Mouse (Mus musculus) right cerebral cortex, postnatal 25 days (tissue): Measurements from ENCODE around the gene Tmem204.

Experiments
- DNase-seq: peaks from one replicate; pipeline ENCODE4 v3.0.0; 2022

The Tmem204 gene

GRCm38 (mm10) chr17:25082887-25083286 lies 504 bp downstream of the Tmem204 start:
- DNase-seq, result no peak

GRCm38 (mm10) chr17:25082081-25082847 lies 1.1 kb downstream of the Tmem204 start:
- no peak for DNase-seq

DNA sequence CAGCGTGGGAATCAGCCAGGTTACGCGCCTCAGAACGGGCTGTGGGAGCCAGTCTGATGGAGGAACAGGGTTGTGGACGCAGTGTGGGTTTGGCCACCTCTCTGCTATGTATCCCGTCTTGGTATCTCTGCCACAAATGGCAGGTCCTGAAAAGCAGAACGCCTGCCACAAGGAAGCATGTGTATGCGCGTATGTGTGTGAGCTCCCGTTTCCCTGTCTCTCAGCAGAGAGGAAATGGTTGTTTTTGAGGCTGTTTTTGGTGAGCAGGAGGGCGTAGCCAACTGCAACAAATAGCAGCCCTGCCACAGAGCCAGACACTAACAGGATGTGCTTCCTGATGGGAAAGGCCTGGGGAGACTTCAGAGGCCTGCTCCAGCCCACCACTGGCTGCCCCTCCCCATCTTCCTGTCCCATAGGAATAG lies 2.4 kb downstream of the Tmem204 start:
- DNase-seq, result no peak

- no peak for DNase-seq
Measured at GRCm38 (mm10) chr17:25080210-25080609, 3.2 kb downstream of the Tmem204 start.

DNA sequence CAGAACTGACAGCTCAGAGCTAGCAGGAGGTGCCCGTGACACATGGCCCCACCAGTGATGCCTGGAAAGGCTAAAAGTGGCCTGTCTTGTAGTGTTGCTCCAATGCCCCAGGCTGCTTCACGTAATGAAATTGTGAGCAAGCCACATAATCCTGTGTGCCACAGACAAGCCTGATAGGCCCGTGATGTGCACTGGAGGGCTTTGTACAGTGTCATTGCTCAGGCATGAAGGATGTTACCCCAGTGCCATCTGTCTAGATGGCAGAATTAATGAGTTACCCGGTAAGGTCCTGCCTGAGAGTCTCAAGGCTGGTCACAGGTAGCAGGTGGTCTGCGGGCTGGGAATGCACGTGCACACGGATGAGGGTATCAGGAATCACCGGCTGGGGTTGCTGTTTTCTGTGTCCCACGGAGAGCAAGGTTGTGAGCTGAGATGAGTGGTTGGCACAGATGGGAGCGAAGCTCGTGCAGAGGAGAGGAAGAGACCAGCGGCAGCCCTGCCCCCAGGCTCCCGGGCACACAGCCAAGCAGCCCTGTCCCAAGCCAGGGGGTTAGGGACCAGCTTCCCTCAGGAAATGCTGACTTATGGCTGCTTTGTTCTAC lies 5.5 kb downstream of the Tmem204 start:
- no peak for DNase-seq

DNA sequence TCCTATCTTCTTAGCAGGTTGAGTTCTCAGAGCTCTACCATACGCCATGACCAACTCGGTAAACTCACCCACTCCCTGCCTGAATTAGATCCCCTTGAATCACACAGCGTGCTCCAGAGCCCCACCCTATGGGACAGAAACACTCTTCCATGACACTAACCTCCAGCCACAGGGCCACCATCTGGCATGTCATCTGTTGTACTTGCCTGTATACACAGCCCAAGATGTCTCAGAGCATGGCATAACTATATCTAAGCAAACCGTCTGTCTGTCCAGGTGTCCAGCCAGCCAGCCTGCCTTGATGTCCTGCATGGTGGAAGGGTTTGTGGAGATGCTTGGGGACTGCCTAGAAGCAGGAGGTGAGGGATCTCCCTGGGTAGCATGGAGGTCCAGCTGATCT lies 6.5 kb downstream of the Tmem204 start:
- no peak for DNase-seq

GRCm38 (mm10) chr17:25068690-25069089 lies 14.7 kb downstream of the Tmem204 start:
- DNase-seq, result no peak

GRCm38 (mm10) chr17:25067442-25067851 lies 15.9 kb downstream of the Tmem204 start:
- no peak for DNase-seq

GRCm38 (mm10) chr17:25066595-25066994 lies 16.8 kb downstream of the Tmem204 start:
- no peak for DNase-seq

DNA sequence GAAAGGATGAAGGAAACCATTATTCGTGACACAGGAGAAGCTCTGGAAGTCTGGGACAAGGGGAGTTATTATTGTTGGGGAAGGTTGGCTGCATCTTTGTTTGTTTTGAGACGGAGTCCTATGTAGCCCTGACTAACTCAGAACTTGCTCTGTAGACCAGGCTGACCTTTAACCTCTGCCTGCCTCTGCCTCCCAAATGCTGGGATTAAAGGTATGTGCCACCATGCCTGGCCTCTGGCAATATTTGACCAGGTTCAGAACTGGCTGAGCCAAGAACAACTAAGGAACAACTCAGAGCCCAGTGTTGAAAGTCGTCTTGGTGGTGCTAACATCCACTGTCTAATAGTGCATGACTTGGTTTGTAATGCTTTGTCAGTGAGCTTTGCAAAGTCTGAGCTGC lies 18.2 kb downstream of the Tmem204 start:
- DNase-seq, result no peak

DNA sequence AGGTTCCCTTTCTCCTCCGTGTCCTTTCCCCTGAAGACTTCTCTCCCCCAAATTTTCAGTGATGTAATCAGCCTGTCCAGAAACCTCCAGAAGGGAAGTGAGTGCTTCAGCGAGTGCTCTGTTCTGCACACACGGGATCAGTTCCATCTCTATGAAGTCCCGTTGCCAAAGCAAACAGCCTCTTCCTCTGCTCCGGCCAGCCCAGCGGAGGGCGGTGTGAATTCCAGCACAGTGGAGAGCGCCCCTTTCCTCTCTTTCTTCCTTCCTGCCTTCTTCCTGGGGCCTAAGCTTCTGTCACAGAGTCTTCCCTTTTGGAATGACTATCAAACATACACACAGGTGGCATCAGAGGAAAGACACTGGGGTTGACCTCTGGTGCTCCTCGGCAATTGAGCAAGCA lies 19.0 kb downstream of the Tmem204 start:
- DNase-seq, result no peak

DNA sequence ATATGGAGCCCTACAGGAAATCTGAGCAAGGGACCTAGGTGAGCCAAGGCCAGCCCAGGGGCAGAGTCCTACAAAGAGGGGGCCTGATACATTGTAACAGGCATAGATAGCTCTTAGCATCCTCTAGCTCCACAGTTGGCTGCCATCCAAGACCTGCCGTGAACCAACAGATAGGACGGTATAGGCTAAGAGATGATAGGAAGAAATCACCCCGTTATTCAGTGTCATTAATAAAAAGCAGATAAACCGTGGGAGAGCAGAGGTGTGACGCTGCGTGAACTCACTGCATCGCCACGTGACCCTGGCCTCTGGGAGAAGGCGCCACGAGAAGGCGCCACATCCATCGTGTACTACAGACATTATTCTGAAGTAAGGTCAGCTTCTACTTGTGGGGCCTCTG lies 19.5 kb downstream of the Tmem204 start:
- no peak for DNase-seq

- no peak for DNase-seq
Measured at GRCm38 (mm10) chr17:25063261-25063660, 20.1 kb downstream of the Tmem204 start.

GRCm38 (mm10) chr17:25057041-25057440 lies 26.4 kb downstream of the Tmem204 start:
- no peak for DNase-seq

- peak; percentile 14 for DNase-seq
Measured at GRCm38 (mm10) chr17:25053274-25053673, 30.1 kb downstream of the Tmem204 start.

DNA sequence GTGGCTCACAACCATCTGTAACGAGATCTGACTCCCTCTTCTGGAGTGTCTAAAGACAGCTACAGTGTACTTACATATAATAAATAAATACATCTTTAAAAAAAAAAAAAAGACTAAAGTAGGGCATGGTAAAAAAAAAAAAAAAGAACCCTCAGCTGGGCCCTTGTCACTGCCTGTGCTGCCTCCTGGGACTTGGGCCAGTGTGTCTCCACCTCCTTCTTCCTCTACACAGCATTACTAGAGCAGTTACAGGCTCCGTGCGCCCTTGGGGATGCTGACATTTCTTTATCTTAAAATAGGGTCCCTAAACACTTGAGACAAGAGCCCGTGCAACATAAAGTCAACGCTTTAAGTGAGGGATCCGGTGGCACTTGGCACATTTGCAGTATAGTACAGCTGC lies 36.2 kb downstream of the Tmem204 start:
- no peak for DNase-seq

DNA sequence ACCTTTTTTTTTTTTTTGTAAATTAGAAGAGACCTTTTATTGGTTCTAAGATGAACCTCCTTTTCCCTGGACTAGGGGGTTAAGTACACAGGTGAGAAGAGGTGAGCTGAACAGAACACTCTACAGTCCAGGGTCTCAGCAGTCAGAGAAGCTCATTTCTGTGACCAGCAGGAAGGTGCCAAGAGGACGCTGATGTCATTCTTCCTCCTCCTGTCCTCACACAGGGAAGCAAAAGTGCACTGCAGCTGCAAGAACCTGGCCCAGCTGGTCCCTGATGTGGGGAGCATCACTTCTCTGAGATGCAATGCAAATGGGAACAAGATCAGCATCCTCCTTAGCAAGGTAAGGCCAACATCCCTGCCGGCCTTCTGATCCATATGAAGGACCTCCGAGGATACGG lies 38.1 kb downstream of the Tmem204 start:
- no peak for DNase-seq

- DNase-seq, result no peak
Measured at GRCm38 (mm10) chr17:25044879-25045278, 38.5 kb downstream of the Tmem204 start.

- DNase-seq, result no peak
Measured at GRCm38 (mm10) chr17:25036183-25036582, 47.2 kb downstream of the Tmem204 start.

DNA sequence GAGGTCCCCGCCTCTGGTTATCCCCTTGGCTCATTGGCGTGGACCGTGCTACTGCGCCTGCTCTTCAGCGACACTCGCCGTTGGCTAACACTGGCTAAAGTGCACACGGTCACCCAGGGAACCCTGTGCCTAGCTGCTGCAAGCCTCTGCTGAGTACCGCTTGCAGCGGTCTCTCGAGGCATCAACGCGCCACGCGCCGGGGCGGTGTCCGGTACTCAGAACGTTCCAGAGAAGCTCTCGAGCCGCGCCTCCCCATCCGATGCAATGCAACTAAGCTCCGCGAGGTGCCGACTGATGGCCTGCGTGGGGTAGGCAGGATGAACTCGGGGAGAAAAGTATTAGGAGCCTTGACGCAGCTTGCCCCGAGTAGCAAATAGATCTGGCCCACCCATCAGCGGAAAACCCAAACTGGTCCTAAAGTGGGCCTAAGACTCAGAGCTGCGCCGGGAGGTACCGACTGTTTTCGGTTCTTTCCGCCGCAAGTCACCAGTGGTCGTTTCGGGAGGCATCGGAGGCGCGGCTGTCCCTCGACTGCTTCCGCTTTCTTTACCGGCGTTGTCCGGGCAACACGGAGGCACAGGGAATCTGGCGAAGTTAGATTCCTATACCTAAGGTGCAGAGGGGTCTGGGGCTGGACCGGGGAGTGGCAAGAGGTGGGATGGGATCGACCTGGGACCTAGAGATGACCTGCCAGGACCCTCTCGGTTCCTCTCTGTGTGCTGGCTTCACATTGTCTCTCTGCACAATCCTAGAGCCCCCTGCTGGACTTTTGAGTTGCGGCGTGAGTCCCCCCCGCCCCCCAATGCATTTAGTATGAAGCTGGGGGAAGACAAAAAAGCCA lies 66.9 kb downstream of the Tmem204 start:
- peak; percentile 82 for DNase-seq

GRCm38 (mm10) chr17:25015655-25016291 lies 67.6 kb downstream of the Tmem204 start, which contains the start of the genes Cramp1l and Ift140:
Gene Cramp1l (minus strand): TSS chr17:25015788.
Gene Ift140 (plus strand): TSS chr17:25016085.
- peak; percentile 100 for DNase-seq

DNA sequence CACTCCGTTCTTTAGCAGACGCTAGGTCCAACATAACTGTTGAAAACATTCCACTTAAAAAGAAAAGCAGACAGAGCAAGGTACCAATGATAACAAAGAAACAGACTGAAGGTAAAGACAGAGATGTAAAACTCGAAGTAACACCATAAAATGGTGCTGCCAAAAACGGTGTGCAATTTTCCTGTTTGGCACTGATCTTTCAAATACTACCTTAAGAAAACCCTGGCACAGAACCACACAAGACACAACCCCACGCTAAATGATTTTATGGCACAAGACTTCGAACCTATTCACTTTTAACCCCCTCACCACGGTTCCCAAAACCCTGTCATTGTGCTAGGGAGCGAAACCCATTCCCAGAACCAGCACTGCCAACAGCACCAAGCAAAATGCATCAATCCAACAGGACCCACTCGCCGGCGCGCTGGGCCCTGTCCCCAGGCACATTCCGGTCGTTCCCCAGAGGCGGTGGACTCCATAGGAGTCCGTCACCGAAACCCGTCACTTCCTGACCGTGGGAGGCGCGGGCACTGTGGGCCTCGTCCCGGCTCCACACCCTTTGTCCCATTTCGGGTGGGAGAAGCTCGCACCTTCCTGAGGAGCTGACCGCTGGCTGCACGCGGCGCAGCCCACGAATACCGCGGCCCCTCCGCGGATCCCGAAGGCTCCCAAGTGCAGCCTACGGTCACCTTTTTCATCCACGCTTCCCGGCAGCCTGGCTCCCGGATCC lies 68.4 kb downstream of the Tmem204 start:
- peak; percentile 63 for DNase-seq
